Mouse (Mus musculus): ENCODE data around the gene Mdga1.

DNA sequence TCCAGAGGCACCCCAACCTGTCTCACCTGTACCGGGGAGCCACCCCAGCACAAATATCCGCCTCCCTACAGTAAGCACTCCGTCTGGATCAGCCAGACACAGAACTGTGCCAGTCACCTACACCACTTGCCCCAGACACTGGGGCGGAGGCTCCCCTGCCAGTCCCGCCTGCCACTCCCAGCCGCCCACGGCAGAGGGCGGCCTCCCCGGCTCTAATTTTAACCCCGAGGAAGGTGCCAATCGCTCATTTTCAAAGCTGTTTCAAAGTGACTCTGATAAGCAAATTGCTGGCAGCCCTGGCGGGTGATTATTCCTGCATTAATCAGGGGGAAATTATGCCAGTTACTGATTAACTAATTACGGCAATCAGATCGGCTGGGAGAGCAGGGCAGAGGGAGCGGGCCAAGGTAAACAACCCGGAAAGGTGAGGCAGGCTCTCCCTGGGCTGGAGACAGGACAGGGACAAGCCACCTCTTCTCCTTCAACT lies 41.1 kb downstream of the Mdga1 start:
- TF ChIP-seq CTCF (IDR thresholded peaks at IDR 0.05; ENCODE audit: low read depth, low read length) (no peak), GATA1 (IDR thresholded peaks at IDR 0.05; ENCODE audit: borderline replicate concordance, low read length) (no peak)
